Mouse (Mus musculus) gastrocnemius, adult 2 months (tissue): ENCODE data around the gene Lrrc4. TPM values are rescaled to one million over a fixed set of nuclear protein-coding genes. Genes with fewer than 3 reads are reported as not detected.
A peak's percentile ranks its signal among the peaks of the same experiment; 100 is the strongest.

Experiments
- DNase-seq: peaks from one replicate; pipeline ENCODE4 v3.0.0; 2022
- H3K27ac ChIP-seq: fragments of 200-600 bp; 2 replicates; pipeline ENCODE4 v1.8.1; 2022; ENCODE audit warnings: mild to moderate bottlenecking
- H3K4me3 ChIP-seq: fragments of 200-600 bp; 2 replicates; pipeline ENCODE4 v1.8.1; 2022; ENCODE audit warnings: mild to moderate bottlenecking, moderate library complexity
- CTCF ChIP-seq: fragments of 200-600 bp; IDR thresholded peaks from 2 replicates; pipeline ENCODE4 v1.8.1; 2022; ENCODE audit warnings: antibody characterized with exemption, mild to moderate bottlenecking, moderate library complexity
- intact Hi-C: fragments of 180-260 bp; cut with DNase I; formaldehyde crosslinking; loops from one replicate; pipeline ENCODE4 v1.15.1; 2025
- total RNA-seq, 2 experiments: library from RNA; stranded (reverse); gene quantifications; 2 replicates each; pipeline ENCODE4 v1.2.3; 2021

The Lrrc4 gene
- total RNA-seq, 2 experiments from 2014 or later = 0.33 to 0.54 TPM

DNA sequence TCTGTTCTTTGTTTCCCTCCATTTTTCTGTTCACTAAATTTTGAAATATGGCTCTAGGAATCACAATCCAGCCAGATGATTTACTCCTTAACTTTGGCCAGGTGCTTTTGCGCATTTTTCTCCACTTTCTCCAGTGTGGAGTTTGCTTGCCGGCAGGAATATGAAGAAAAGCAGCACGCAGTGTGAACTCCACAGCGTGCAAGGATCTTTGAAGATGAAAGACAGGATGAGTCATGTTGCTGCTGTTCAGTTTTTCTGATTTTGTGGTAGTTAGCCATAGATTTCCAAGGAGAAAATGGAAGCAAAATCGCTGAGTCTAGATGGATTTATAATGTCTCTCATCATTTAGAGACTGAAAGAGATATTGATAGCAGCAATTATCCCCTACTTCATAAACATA, 191.5 kb downstream of the Lrrc4 start:
- intact Hi-C loops = no loop called here
- DNase-seq = no peak
- H3K27ac ChIP-seq = no peak overlapping the region
- TF ChIP-seq CTCF = no peak
- no peak overlapping the region for H3K4me3 ChIP-seq

DNA sequence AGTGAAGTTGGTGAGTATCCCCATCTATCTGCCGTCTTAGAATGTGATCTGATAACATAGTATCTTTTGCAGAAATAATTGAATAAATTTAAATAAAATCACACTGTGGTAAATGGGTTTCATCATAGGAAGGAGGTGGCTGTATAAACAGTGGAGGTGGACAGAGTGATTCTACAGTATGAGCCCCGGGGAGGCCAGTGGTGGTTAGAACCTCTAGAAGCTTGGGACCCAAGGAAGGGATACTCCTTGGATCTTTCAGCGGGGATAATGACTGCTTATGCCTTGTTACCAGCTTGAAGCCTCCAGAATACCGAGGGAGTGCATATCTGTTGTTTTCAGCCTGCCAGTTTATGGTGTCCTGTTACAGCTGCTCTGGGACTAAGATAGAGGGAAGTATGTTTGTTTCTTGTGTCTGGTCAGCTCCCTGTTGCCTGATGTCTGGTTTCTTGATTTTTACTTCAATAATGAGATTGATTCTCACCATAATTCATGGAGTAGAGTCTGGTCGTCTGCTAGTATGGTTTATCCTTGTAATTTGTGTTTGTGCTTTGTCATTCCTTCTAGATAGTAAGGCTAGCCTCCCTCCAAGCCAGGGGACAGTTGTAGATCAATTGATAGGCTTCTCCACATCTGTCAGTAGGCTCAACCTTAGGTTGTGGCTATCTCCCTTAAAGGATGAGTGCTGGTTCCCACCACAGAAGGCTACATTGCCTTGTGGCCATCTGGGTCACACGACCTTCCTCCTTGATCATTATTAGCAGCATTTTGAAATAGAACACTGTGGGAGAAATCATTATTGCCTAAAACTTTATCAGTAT, 195.8 kb downstream of the Lrrc4 start:
- intact Hi-C loops = no loop called here

DNA sequence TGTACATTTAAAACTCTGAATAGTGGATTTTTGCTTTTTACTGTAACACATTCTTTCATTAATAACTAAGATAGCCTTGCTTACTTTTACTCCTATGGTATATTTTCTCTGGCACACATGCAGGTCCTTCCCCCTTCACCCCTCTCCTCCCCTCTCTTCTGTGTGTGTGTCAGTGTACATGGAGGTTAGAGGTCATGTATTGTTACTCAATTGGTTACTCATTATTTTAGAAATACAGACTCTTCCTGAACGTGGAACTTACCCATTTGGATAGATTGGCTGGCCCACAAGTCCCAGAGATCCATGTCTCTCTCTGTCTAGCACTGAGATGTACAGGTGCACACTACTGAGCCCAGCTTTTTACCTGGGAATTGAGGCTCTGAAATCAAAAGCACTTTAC, 196.5 kb downstream of the Lrrc4 start:
- Histone ChIP-seq H3K27ac (no peak overlapping the region), H3K4me3 (no peak overlapping the region)
- TF ChIP-seq CTCF = no peak
- DNase-seq = no peak
- intact Hi-C loops = no loop called here

More for the DNA sequence above, 195.8 kb downstream of the Lrrc4 start:
- H3K4me3 ChIP-seq = no peak overlapping the region
- H3K27ac ChIP-seq = no peak overlapping the region
- TF ChIP-seq CTCF = no peak
- no peak for DNase-seq

DNA sequence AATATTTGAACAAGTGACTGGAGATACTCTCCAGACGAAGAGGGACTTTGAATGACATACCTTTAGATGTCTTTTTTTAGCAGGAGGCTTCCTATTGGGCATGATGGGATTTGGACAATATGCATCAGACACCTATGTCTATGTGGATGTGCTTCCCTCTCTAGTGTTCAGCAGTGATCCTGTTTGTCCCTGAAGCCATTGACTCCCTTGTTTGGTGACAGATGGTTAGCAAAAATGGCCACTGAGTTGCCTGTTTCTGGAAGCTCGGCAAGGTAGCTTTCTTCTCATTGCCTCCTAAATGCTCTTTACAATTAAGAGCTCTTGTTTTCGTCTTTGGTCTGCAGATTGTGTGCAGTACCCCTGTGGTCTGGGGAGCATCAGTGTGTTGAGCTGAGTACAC, 197.9 kb downstream of the Lrrc4 start:
- intact Hi-C loops = no loop called here
- DNase-seq = no peak
- Histone ChIP-seq H3K4me3 (no peak overlapping the region), H3K27ac (no peak overlapping the region)
- no peak for TF ChIP-seq CTCF

DNA sequence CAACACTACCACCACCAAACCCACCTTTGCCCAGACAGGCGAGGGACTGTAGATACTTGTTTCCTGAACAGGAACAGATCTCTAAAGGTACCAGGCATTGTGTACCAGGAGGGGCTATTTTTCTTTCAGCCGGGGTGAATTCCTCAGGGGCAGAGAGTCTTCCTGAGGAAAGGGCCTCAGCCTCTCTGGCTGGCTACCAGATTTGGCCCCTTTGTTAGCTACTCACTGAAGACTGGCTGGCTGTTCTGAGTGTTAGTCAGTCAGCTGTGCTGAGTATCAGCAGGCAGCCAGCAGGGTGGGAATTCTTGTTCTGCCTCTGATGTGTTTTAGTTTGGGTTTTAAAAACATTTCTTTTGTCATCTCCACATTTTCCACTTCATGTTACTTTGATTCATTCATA, 198.4 kb downstream of the Lrrc4 start:
- DNase-seq = no peak
- H3K4me3 ChIP-seq = no peak overlapping the region
- H3K27ac ChIP-seq = no peak overlapping the region
- intact Hi-C loops = no loop called here
- no peak for TF ChIP-seq CTCF

DNA sequence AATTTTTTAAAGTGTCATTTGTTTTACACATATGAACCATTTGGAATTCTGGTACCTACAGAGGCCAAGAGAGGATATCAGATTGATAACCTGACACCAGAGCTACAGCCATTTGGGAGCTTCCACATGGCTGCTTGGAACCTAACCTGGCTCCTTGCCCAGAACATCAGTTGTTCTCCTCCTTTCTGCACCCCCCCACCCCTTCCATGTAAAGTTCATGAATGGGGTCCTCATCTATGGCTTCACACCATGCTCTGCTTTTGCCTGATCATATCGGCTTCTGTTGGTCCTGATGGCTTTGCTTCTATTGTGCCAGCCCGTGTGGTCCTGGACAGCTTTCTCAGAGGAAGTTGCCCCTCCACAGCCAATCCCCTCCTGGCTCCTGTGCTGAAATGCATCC, 200.6 kb downstream of the Lrrc4 start:
- intact Hi-C loops = no loop called here
- DNase-seq = no peak
- Histone ChIP-seq H3K4me3 (no peak overlapping the region), H3K27ac (no peak overlapping the region)
- TF ChIP-seq CTCF = no peak

DNA sequence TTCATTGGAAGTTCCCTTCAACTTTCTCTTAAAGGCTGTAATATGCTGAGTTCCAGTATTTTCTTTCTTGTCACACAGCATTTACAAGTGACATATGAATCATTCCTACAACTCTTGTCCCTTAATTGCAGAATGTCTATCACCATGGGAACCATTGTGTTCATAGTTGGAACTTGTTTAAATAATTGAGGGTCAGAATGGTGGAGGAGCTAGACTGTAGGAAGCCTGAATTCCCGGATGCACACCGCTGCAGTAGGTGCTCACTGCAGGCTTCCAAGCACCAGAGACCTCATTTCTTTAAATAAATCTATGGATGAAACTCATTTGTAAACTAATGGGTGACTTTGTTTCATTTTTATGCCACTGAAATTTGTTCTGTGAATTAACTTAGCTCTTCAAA, 201.7 kb downstream of the Lrrc4 start:
- no peak overlapping the region for H3K27ac ChIP-seq
- TF ChIP-seq CTCF = no peak
- intact Hi-C loops = no loop called here

DNA sequence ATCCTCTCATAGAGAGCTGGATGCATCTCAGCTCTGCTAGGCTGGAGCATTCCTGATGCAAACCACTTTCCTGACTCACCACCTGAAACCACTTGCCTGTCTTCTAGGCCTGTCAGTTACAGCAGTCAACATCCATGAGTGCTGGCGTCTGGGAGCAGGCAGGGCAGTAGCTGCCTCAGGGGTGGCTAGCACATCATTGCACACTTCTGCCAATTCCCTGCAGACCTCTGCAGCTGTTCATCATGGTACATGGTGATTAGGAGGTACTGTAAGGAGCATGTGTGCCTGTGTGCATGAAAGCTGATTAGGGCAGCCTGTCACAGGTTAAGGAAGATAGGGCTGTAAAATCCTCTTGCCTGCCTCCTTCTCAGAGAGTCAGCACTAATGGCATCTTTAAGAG, 203.1 kb downstream of the Lrrc4 start:
- TF ChIP-seq CTCF = no peak
- Histone ChIP-seq H3K4me3 (no peak overlapping the region), H3K27ac (no peak overlapping the region)
- intact Hi-C loops = no loop called here
- DNase-seq = no peak

More for the DNA sequence above, 201.7 kb downstream of the Lrrc4 start:
- no peak overlapping the region for H3K4me3 ChIP-seq
- no peak for DNase-seq

DNA sequence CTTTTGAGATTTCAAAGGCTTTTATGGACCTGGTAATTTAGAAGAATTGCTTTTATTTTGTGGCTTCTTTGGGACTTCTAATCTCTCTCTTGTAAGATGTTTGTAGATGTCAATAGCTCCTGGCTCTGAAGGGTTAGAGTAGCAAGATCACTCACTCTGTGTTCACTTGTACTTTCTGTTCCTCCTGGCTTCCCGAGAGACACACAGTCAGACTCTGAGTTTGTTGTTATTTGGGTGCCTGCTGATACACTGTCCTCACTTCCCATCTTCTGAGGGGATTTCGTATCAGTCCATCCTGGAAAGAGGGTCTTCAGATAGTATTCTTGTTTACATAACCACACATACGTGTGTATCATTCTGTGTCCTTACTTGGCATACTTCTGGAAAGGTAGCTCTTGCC, 208.6 kb downstream of the Lrrc4 start:
- Histone ChIP-seq H3K27ac (peak overlapping the region; percentile 9; the same call in 1 of the 2 replicates), H3K4me3 (no peak overlapping the region)
- no peak for DNase-seq
- no peak for TF ChIP-seq CTCF
- intact Hi-C loops = no loop called here

DNA sequence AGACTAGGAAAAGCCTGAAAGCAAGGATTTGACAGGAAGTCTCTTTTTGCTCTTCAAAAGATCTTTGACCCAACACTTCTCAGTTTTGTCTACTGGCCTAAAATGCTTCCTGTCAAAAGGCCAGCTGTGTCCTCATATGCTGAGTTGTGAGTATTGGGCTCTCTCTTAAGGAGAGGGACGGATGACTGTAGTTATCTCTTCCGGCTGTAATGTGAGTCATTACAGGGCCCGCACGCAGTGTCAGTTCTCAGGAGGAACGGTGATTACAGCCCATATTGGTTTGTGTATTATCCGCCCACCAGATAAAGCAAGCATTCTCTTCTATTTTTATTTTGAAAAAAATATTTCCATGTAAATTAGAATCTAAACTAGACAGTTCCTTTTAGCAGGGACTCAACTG, 209.0 kb downstream of the Lrrc4 start:
- no peak overlapping the region for H3K4me3 ChIP-seq
- peak; percentile 39 for DNase-seq
- peak overlapping the region; percentile 9; the same call in 1 of the 2 replicates for H3K27ac ChIP-seq
- intact Hi-C loops = no loop called here
- TF ChIP-seq CTCF = no peak

DNA sequence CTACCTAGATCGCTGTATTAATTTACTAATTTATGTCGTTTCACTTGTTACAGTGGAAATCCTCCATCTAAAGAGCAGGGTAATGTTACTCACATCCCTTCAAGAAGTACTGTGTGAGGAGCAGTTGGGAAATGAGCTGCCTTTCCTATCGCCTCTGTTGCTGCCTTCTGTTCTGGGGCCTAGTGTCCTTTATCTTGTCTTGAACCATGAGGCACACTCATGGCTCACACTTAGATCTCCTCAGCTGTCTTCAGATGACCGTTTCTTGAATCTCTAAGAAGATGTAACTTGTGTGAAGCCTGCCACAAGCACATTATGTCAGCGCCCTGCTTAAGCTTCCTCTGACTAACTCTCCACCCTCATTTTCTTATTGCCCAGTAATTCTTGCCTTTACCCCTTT, 209.6 kb downstream of the Lrrc4 start:
- intact Hi-C loops = no loop called here

DNA sequence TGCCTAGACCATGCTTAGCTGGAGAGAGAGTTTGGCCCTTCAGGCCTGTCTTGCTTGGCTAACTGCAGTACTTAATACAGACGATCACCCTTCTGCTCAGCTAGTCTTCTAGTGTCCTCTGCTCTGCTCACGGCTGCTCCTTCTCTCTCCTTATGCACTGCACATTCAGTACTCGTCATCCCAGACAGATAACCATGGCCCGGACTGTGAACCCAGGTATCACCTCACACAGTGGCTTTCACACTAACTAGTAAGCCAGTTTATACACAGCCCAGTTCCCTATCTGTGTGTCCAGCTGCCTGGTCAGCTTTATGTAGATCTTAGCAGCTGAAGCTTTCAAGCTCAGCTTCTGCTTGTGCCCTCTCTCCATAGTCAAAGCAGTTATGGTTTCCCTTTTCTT, 210.1 kb downstream of the Lrrc4 start:
- no peak for DNase-seq
- no peak for TF ChIP-seq CTCF
- Histone ChIP-seq H3K4me3 (no peak overlapping the region), H3K27ac (no peak overlapping the region)
- intact Hi-C loops = no loop called here

More for the DNA sequence above, 209.6 kb downstream of the Lrrc4 start:
- no peak for TF ChIP-seq CTCF
- H3K4me3 ChIP-seq = no peak overlapping the region
- DNase-seq = no peak
- H3K27ac ChIP-seq = peak overlapping the region; percentile 21; the same call in 1 of the 2 replicates

DNA sequence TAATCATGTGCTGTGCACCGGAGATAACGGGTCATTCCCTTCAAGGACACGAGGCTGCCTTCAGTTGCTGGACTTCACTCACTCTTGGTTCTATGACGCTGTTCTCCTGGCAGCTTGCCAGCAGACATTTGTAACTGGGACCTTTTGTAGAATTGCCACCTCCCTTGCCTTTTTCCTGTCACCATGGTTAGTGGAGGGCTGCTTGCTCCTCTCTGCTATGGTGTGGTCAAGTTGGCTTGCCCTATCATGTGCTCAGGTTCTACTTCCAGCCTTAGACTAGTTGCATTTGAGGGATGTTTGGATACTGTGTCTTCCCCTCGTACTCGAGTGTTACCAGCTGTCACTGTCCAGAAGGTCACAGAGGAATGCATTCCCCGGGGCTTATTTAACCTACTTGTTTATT, 212.8 kb downstream of the Lrrc4 start:
- peak overlapping the region; percentile 51; the same call in 1 of the 2 replicates for H3K27ac ChIP-seq
- intact Hi-C loops = no loop called here
- 0 out of 2 replicates have a peak overlapping the region, but pooled peaks have one; percentile 2 for H3K4me3 ChIP-seq
- no peak for TF ChIP-seq CTCF
- peak; percentile 62 for DNase-seq

DNA sequence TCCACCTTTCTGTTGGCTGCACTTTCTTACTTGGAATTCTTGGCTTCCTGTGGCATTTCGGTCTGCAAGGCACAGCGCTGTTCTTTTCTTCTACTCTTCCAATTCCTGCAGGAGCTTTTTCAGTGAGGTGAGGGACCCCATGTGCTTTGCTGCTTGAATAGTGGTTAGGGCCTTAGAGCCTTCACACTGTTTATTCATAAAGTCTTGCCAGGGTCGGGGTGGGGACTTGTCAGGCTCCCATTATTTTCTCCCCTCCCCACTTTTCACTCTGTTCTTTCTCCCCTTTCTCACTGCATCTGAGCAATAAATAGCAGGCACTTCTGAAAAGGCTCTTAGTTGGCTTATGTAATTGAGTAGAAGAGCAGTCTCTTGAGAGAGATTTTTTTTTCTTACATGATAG, 213.2 kb downstream of the Lrrc4 start:
- intact Hi-C loops = no loop called here
- no peak for TF ChIP-seq CTCF
- no peak for DNase-seq
- H3K27ac ChIP-seq = no peak overlapping the region
- no peak overlapping the region for H3K4me3 ChIP-seq
